Mouse (Mus musculus) layer of hippocampus, adult 8-10 months (tissue): Measurements from ENCODE around the gene Mark1. TPM values are rescaled to one million over a fixed set of nuclear protein-coding genes. Genes with fewer than 3 reads are reported as not detected.

ENCODE experiments used
- DNase-seq, 2 experiments: peaks; one replicate each; pipeline ENCODE4 v3.0.0; 2022; ENCODE audit warnings: low spot score in 2 of 2
- total RNA-seq, 4 experiments: library from RNA; stranded (reverse); gene quantifications; 2 replicates each; pipeline ENCODE4 v1.2.4; 2022

The Mark1 gene
- total RNA-seq, 4 experiments from 2014 or later = 43.3 to 56.9 (median 47.9) TPM

DNA sequence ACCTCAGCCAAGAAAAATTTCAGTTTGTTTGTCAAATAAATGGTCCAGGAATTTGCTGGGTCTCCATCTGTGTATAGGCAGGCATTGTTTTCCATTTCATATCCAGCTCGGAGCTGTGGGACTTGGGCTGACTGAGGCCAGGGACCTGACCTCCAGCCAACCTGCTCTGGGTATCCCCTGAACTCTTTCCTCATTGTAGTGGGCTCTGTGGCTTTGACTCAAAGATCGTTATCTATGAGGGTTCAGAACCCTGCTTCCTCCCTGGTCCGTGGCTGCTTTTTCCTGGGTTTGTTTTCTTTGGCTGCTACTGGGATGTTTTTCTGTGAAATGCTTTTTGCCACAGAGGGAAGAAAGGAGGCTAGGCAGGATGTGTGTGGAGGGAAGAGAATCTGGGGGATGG is 145.4 kb downstream of the Mark1 start:
- no peak for DNase-seq

DNA sequence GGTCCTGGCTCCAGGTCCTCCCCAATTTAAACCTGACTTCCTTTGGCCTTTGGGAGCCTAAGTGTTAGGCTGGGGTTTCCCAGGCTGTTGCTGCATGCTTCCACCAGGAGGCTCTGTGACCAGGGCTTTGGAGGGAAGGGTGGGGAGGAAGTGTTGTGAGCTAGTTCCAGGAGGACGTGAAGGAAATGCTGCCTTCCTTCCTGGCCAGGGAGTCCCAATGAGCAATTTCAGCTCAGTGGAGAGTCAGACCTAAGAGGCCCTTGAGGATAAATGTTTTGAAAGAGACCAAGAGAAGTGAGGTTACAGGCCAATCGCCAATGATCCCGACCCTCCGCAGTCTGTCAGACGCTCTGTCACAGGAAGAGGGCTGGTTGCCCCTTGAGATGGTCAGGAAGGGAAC is 146.0 kb downstream of the Mark1 start:
- peak; percentile 26 to 36 for DNase-seq

DNA sequence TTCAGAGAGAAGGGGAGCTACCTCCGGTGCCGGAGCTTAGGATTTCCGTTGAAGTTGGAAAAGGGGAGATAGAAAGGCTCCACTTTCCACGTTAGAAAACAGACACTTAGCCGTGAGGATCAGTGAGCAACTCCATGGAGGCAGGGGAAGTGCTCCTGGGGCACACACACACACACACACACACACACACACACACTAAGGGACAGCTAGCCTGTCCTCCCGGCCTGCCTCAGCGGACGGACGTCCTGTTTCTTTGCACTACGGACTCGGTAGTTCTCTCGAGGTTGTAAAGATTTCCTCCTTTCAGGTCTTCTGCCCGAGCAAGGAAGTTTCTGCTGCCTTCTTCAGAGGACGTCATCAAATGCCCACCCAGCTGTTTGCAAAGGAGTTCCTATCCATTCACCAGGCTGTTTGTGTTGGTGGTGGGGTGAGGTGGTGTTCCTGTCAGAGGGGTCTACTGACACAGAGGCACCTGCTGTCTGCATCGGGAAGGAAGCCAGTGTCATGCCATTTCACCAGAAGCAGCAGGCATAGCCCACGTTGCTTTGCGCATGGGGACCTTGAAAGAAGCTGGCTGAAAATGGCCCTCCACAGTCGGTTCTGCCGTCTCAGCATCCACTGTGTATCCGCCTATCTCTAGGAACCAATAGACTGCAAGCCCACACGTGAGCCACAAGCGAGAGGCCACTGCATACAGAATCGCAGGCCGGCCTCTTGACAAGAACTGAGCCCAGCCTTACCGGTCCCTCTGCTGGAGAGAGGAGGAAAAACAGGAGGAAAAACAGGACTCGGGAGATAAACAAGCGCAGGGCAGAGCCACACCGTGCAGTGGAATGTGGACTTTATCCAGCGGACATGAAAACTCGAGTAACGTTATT is 147.4 kb downstream of the Mark1 start:
- DNase-seq = peak; percentile 74 to 76

DNA sequence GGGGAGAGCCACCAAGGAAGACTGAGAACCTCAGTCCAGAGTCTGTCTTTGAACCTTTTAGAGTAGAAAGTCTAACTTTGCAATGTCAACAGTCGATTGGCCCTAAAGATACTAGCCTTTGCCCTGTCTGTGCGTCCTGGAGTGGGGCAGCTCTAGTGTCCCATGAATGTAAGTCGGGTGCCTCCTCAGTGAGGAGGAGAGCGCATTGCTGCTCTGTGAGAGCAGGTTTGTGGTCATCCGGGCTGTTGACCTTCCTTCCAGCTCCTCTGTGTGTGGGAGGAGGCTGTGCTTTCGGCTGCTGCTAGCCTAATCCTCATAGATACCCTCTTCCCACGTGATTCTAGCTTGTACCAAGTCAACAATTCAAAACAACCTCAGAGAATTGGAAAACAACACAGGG is 148.2 kb downstream of the Mark1 start:
- DNase-seq = no peak

DNA sequence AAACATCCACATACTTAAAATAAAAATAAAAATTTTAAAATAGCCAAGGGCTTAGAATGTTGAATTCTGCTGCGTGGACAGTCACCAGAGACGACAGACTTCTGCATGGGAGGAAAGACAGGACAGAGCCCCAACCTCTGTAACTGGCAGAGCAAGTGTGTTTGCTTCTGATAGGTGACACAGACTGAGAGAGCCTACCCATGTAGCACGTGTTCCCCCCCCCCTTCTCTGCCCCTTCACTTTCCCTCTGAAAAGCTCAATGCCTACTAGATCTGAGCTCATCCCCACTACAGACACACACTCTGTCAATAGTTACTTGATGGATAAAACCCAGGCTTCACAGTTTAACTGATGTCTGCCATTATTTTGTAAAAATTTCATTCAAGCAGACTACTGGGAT is 152.4 kb downstream of the Mark1 start:
- DNase-seq = no peak

Other genes starting within 250 kb of the Mark1 start
- under 1 TPM in 1 of 4 experiments, not detected in 3; 0.19 TPM for gene Marc1, start 188.3 kb downstream of the Mark1 start, total RNA-seq
- 100 to 1,000 TPM; 104 to 131 (median 119) TPM for gene Marc2, start 153.1 kb downstream of the Mark1 start, total RNA-seq
- 1 to 10 TPM; 7.2 to 8.9 (median 8.4) TPM for gene C130074G19Rik, start 116.4 kb downstream of the Mark1 start, total RNA-seq
- 10 to 100 TPM; 66.8 to 72.4 (median 70.3) TPM for gene Rab3gap2, start 204.5 kb upstream of the Mark1 start, total RNA-seq